Mouse (Mus musculus): ENCODE results near the gene Sdcbp2.

The Sdcbp2 gene

DNA sequence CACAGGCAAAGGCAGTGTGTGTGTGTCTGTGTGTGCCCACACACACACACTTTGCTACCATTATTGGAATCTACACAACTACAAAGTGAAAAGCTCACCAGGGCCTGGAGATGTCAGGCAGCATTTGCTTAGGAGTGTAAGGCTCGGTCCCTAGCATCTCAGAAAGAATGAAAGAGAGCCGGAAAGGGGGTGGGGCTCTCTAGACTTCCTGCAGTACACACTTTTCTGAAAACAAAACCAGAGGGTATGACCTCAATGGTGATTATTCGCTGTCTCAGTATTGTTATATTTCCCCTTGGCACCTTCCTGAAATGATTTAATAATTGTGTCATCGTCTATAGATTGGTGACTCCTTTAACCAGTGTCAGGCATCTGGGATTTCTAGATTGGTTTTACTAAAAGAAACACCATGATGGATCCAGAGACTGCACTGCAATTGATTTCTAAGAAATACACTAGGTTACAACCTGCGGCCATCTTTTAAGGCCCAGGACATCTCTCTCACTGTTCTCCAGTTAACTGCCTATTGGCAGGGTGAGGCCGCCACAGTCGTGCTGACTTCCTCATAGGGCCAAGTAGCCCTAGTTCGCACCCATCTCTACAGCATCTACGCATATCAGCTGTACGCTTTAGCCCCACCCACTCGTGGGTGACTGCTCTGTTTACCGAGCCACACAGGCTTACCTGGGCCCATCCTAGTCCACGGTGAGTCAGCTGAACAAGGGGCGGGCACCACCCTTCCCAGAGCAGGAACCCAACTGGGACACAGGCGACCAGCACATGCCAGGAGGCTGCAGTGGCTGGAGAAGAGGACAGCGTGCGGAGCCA is at the start of gene Sdcbp2:
Gene Sdcbp2, plus strand, starts transcription at position 750 of the 828 bp plus-strand sequence.
- no peak for DNase-seq

DNA sequence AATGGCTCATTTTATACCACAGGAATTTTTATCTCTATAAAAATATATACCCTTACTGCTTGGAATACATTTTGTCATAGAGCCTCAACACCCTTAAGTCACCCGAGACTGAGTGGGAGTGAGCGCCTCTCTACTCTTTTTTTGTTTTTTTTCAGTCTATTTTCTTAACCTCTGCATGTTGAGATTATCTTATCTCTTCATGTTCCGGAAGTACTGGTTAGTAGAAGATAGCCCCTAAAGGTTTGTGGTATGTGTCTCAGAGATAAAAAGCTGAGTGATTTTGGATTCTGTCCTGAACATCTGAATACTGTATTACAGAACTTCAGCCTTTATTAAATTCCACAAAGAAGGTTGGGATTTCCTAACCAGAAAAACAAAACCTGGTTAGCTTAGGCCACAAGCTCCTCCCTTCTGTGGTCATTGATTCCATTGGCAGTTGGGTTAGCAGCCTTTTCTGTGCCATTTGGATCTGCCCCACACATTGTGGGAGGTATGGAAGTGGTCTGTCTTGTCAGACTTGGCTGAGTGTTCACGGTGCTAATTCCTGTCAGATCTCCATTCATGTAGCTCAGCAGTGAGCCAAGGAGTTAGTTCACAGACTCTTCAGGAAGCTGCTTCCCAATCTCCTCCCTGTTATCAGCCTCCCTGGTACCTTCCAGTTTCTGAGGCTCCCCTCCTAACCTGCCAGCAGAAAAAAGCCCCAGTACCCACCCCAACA is 47.9 kb upstream of the Sdcbp2 start:
- no peak for DNase-seq

DNA sequence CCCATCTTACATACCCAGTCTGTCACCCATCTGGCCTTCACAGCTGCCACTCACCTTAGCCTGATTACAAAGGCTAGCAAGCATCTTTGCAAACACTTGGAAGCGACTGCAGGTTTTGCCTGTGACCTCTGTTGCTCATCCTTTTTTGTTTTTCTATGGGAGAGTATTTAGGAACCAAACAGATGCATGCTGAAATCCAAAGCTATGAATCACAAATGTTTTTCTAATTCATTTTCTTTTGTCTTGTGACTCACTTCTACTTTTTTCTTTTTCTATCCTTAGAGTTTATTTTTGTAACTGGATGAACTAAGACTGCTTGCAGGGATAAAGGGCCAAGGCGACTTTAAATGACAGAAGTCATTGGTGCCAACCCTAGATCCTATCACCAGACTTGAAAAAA is 46.9 kb upstream of the Sdcbp2 start:
- DNase-seq = no peak

DNA sequence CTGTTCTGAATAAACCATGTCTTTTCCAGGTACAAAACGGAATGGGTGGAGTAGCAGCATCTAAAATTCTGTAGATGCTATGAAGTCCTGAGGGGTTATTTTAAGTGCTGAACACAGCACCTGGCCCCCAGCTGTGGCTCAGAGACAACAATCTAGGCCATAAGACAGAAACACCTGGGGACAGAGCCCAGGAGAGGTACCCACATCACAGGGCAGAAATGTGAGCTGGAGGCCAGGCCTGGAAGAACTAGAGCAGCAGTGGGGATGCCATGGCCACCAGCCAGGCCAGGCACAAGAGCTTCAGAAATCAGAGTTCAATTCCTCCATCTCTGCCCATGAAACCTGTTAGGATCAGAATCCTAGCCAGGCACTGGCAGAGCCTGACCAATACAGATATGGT is 44.4 kb upstream of the Sdcbp2 start:
- DNase-seq = no peak

DNA sequence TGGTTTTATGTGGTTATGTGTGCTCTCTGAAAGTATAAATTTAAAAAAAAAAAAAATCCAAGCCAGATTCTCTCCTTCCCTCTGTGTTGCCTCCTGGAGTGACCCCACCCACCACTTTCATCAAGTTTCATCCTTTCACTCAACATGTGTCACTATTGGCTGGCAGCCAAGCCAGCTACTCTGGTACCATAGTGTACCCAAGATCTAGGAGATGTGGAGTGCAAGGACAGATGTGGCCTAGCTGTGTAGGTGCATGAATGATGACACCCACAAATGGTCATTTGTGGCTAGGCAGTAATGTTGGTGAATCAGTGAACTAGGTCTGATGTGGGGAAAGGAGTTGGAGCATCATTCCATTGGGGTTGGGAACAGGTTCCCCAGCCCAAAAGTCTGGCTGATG is 43.3 kb upstream of the Sdcbp2 start:
- no peak for DNase-seq

DNA sequence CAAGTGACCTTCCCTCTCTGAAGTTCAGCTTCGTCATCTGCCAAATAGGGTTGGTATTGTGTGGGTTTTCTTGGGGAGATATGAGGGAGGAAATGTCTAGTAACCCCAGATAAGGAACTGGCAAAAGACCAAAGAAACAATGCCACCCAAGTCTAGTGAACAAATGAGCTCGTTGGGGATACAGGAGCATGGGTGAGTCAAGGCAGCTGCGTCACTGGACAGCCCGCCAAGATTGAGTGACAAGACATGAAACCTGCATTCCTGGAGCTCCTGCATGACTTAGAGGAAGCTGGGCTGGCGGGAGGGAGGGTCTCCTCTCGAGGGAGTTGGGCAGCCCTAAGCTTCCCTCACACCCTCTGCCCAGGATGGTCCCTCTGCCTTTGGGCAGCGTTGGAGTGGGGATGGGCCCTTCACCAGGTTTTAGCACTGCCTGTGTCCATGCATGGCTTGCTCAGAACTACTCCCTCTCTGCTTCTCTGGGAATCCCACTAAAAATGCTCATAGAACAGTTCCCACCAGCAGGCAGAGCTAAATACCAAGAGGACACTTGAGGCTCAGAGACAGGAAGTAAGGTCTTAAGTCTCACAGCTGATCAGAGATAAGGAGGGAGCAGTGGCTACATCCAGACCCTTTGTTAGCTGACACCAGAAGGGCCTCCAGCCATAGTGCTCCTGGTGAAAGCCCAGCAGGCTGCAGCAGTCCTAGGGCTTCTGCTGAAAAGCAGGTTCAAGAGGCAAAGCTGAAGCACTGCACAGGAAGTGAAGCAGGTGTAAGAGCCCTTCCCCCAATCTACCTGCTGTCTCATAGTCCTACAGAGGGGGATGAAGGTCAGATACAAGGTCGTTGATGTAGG is 41.8 kb upstream of the Sdcbp2 start:
- no peak for DNase-seq

DNA sequence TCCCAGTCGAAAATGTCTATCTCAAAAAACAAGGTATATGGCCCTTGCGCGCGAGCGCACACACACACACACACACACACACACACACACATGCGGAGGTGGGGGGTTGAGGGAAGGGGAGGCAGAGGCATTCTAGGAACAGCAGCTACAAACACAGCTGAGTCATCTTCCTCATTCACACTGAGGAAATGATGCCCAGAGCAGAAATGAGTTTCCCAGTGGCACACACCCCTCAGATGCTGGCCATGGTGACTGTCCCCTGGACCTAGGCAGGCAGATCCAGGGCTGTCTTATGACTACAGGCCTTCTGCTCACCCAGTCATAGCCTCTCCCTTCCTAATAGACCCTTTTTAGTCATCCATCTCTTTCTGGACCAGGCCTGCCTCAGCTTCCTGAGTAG is 38.8 kb upstream of the Sdcbp2 start:
- no peak for DNase-seq

DNA sequence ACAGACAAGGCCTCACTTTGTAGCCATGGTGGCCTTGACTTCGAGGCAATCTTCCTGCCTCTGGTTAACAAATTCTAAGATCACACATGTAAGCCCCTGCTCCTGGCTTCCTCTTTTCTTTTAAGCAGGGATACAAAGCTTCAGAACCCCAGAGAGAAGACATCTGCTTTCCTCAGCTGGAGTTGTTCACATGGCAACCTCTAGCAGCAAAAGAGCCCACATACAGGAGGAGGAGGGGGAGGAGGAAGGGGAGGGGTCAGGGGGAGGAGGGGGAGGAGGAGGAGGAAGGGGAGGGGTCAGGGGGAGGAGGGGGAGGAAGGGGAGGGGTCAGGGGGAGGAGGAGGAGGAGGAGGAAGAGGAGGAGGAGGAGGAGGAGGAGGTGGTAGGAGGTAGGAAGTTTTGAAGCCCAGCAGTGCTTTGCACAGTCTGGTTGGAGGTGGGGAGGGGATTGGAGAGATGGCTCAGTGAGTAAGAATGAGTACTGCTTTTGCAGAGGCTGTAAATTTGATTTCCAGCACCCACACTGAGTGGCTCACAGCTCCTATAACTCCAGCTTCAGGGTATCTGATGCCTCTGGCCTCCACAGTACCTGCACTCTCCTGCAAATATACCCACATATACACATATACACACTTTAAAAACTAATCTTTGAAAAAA is 36.3 kb upstream of the Sdcbp2 start:
- DNase-seq = peak; percentile 58

DNA sequence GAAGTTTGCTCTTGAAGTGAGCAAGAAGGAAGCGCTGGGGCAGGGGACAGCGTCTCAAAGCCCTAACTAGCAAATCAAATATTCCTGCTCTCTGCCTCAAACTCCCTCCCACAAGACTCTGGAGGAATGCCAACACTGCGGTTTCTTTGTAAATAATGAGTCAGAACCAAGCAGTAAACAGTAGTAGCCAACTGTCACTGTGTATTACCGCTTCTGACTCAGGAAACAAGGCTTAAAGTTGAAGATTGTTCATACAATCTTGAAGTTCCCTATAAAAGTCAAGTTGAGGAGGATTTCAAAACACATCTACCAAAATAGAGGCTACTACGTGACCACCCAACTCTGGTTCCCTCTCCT is 35.8 kb upstream of the Sdcbp2 start:
- DNase-seq = no peak

DNA sequence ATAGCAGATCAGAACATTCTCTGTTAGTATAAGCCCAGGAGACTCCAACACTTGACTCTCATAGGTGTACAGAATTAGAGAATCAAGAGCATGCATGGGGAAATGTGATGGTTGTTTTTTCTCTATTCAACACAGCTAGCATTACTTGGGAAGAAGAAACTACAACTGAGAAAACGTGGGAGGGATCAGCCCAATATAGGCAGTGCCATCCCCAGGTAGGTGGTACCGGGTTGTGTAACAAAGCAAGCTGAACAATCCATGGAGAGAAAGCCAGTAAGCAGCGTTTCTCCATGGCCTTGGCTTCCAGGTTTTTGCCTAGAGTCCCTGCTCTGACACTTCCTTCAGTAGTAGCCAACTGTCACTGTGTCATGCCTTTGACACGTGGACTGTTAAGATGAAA is 33.8 kb upstream of the Sdcbp2 start:
- no peak for DNase-seq

DNA sequence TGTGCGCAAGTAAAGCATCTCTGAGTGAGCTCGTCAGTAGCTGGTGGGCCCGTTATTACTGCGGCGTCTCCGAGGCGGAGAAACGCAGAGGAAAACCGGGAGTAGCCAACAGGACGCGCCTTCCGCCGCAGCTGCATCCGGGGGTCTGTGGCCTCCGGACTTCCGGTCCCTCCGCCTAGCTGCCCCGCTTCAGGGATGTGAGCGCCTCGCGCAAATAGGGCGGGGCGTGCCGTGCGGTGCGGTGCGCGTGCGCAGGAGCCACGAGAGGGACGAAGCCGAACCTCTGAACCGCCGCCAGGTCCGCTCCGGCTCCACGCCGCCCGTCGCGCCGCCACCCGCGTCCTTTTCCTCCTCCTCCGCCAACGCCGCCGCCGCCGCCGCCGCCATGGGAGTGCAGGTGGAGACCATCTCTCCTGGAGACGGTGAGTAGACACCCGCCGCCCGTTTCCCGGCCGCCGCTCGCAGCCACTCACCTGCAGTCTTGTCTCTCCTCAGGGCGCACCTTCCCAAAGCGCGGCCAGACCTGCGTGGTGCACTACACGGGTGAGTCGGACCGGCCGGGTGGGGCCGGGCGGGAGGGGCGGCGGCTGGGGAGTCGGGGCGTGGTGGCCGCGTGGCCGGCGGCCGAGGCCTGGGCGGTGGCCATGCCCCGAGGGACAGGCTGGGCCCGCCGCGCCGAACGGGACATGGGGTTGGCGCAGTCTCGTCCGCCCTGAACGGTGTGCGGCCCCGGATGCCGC is 29.9 kb upstream of the Sdcbp2 start, which contains the start of gene Fkbp1a:
Gene Fkbp1a, plus strand, starts transcription at position 161 of the 740 bp plus-strand sequence.
- peak; percentile 97 for DNase-seq

DNA sequence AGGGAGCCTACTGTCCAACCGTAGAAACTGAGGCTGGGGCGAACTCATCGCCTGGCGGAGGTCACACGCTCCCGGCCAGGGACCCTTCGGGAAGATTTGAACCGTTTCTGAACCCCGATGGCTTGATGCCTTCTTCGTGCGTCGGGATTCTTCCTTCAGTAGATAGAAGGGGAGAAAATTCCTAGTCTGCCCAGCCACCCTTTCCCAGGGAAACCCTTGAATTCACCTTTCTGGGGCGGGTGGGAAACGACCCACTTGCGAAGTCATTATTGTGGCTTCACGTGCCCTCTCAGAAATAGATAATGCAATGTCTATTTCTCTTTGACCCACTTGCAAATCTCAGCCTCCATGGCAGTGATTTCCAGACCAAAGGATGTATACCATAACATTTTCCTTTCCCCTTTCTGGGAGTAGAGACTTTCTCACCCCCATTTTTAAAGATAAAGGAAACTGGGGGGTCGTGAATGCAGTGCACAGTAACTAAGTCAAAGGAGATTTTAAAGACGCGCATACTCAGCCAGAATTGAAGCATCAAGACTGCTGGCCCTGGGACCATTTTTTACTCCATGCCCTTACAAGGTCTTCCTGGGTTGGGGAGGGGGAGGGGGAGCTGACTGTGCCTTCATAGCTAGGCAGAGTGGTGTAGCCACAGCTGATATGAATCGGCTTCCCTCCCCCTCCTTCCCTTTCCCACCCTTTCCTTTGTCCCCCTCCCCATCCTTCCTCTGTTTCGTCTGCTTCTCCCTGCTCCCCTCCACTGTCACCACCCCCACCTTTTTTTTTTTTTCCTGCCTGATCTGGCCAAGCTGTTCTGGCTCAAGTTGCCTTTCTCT is 29.1 kb upstream of the Sdcbp2 start:
- DNase-seq = peak; percentile 59

DNA sequence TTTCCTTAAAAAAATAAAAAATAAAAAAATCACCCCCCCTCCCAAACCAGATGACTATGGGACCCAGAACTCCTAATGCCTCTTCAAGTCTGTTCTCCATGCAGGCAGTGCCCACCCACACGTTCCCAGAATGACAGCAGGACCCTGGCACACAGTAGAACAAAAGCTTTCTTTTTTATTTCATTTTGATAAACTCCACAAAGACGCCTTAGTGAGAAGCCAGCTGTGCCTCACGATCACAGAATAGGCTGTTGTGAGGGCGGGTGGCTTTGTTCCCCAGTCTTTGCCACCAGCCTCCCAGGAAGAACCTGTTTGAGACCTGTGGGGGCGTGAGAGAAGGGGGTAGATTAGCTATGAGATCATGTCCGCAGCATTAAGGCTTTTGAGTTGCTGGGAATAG is 27.7 kb upstream of the Sdcbp2 start:
- DNase-seq = no peak

DNA sequence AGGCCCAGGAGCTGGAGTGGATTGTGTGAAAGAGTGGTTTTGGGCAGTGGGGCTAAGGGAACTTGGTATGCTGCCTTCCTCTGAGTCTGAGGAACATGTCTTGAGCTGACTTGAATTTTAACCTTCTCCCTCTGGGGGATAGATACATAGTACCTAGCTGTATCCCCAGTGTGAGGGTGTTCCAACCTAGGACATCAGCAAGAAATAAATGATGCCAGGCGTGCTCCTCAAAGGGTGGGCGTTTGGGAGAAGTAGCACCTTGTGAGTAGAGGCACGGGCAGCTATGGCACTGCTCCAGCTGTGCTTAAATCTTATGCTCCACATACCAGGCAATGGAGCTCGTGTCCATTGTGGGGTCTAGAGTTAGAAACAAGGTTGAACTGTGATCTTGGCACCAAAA is 25.9 kb upstream of the Sdcbp2 start:
- DNase-seq = no peak

DNA sequence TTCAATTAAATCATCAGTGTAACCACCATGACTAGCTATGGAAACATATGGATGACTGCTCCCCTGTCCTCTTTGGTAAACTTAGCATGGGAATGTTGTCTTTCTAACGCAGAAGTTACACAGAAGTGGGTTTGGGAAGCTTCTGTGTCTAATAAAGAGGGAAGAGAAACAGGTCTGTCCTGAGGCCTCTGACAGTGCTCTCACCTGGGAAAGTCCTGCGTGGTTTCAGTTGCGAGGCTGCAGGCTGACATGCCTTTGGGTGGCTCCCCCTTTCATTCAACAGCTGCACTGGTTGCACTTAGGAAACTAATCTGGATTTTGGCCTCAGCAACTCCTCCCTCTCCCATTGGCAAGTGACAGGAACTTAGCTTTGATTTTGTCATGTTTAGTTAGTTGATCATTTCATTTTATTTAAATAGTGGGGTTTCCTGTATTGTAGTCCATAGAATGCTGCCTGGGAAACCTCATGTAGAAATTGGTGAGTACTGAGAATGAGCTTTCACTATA is 22.8 kb upstream of the Sdcbp2 start:
- DNase-seq = no peak

DNA sequence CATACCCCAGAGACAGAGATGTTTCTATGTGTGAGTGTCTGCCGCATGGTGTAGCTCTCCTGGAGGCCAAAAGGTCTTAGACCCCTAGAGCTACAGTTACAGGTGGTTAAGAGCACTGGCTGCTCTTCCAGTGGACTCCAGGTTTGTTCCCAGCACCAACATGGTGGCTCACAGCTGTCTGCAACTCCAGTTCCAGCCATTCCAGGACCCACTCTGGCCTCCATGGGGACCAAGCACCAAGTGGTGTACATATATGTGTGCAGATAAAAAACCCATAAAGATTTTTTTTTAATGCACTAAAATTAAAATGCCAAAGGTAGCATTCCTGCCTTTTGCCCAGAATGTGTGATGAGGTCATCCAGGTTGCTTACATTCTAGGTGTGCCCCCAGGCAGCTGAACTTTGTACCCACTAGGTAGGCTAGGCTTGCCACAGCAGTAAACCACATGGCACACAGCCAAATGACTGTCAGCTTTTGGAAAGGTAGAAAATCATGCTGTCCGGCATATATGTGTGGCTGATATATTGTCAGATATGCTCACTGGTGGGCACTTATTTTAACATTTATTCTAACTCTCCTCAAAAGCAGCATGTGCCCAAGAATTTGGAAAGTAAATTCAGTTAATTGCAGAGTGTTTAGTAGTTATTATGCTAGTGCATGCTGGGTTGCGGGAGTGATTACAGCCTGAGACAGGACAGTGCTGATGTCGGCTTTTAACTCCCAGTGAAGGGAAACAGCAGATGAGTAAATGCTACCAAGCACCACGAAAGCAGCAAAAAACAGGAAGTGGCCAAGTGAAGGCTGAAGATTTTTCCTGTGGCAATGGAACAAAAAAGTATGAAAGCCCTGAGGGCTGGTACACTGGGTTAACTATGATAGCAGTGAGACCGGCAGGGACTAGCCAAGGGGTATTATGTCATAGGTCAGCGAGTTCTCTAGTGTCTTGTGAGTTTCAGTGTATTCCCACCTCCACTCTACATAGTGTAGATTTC is 9.2 kb upstream of the Sdcbp2 start:
- no peak for DNase-seq

DNA sequence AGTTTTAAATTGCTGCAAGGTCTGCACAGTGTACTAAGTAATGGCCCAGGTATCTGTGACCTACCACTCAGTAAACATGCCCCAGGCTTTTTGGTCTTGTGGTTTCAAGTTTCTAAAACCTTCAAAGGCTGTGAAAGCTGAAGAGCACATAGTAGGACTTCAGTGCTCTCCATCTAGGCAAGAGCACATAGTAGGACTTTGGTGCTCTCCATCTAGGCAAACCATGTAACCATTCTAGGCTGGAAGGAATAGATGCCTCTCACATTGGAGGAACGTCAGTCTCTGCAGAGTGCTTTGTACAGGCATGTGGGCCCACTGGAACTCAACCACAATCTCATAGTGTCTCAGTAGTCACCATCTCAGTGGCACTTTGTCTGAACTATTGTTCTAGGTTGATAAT is 8.4 kb upstream of the Sdcbp2 start:
- DNase-seq = no peak

DNA sequence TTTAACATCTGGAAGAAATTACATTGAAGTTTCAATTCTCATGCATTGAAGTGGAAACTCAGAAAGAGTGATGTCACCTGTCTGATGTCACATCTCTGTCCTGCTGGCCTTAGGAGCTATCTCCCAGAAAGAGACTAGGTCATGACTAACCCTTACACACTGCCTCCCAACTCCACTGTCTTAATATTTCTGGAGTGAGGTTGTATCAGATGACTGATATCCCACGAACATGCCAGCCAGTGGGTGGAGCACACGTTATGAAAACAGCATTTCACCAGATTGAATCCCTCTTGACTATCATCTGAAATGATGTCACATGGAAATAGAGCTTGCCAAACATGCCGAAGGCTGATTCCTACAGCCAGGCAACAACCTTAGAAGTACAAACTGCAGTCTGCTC is 7.4 kb upstream of the Sdcbp2 start:
- DNase-seq = no peak

DNA sequence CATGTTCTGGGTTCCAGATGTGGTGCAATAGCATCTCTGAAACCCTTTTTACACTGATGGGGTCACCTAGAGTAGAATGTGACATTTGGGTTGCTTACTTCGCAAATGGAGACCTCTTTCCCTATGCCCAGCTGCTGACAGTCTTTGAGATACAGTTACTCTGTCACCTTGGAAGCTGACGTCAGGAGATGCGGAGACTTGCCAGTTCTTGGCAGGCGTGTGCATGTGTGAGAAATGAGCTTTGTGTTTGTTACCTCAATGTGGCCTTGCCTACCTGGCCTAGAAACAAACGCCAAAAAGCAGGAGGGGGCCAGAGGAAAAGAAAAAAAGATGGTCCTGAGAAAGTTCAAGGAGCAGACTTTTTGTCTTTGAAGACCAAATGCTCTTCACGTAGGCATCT is 5.6 kb upstream of the Sdcbp2 start:
- no peak for DNase-seq

DNA sequence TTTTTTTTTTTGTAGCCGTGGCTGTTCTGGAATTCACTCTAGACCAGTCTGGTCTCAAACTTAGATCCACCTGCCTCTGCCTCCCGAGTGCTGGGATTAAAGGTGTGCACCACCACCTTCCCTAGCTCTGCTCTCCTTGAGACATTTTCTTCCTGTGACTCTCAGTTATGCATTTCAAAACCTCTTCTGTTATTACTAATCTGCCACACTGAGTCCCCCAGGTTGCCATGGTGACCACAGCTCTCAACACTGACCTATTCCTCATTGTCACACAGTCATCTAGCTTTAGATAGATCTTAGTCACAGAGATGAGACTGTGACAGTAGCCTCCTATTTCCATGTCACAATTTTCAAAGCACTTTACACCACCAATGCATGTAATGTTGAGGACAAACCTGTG is 3.0 kb upstream of the Sdcbp2 start:
- no peak for DNase-seq
